Mouse (Mus musculus) testis, adult 2 months (tissue): Measurements from ENCODE around the gene Plcb4. TPM values are rescaled to one million over a fixed set of nuclear protein-coding genes. Genes with fewer than 3 reads are reported as not detected.

Source experiments
- H3K27ac ChIP-seq: fragments of 200-500 bp; 2 replicates; pipeline ENCODE4 v1.5.1; 2012; ENCODE audit warnings: low read depth, low read length; ENCODE audit not compliant: control insufficient read depth, insufficient read depth
- H3K27me3 ChIP-seq: fragments of 200-500 bp; 2 replicates; pipeline ENCODE4 v1.6.1; 2012; ENCODE audit warnings: mild to moderate bottlenecking, low read length, moderate library complexity; ENCODE audit not compliant: control insufficient read depth, insufficient read depth
- H3K36me3 ChIP-seq: fragments of 200-500 bp; 2 replicates; pipeline ENCODE4 v1.6.1; 2012; ENCODE audit warnings: mild to moderate bottlenecking, low read length; ENCODE audit not compliant: control insufficient read depth, insufficient read depth
- H3K4me1 ChIP-seq: fragments of 200-500 bp; 2 replicates; pipeline ENCODE4 v1.6.1; 2012; ENCODE audit warnings: low read length; ENCODE audit not compliant: control insufficient read depth, insufficient read depth
- H3K4me3 ChIP-seq: fragments of 200-500 bp; 2 replicates; pipeline ENCODE4 v1.5.1; 2012; ENCODE audit warnings: low read depth, mild to moderate bottlenecking, low read length, moderate library complexity, mixed read lengths; ENCODE audit not compliant: control insufficient read depth
- CTCF ChIP-seq: fragments of 200-500 bp; IDR thresholded peaks from 2 replicates; pipeline ENCODE4 v1.5.1; 2012; ENCODE audit warnings: low read depth, mild to moderate bottlenecking, inconsistent platforms, low read length, moderate library complexity; ENCODE audit not compliant: control insufficient read depth, insufficient read depth, insufficient replicate concordance
- POLR2A ChIP-seq: fragments of 200-500 bp; IDR thresholded peaks from 2 replicates; pipeline ENCODE4 v1.6.1; 2012; ENCODE audit warnings: low read depth, mild to moderate bottlenecking, inconsistent platforms, low read length, moderate library complexity; ENCODE audit not compliant: control insufficient read depth
- polyA plus RNA-seq: library from polyadenylated mRNA; depleted of rRNA; stranded (reverse); fragments of >200 nt; gene quantifications from 2 replicates; pipeline ENCODE4 v1.2.3, GENCODE M21; 2012

The Plcb4 gene
- polyA plus RNA-seq, 1 experiment = 12.3 TPM

GRCm38 (mm10) chr2:135775026-135775425 is 116.2 kb downstream of the Plcb4 start:
- Histone ChIP-seq H3K27me3 (no peaks in the 10 kb centered on the region), H3K36me3 (no peaks in the 10 kb centered on the region)
- no peak for TF ChIP-seq POLR2A
- no peak for TF ChIP-seq CTCF

GRCm38 (mm10) chr2:135776131-135776775 is 117.4 kb downstream of the Plcb4 start:
- Histone ChIP-seq H3K27ac (peak overlapping the region; percentile 42; the same call in 1 of the 2 replicates), H3K27me3 (no peaks in the 10 kb centered on the region), H3K4me3 (no peak overlapping the region), H3K4me1 (no peaks in the 10 kb centered on the region), H3K36me3 (no peaks in the 10 kb centered on the region)
- no peak for TF ChIP-seq CTCF
- TF ChIP-seq POLR2A = no peak

More at GRCm38 (mm10) chr2:135775026-135775425, 116.2 kb downstream of the Plcb4 start:
- Histone ChIP-seq H3K4me3 (no peak overlapping the region), H3K4me1 (0 out of 2 replicates have a peak, but pooled peaks cover 2% of the 10 kb centered on the region), H3K27ac (no peak overlapping the region)

GRCm38 (mm10) chr2:135781391-135781790 is 122.6 kb downstream of the Plcb4 start:
- Histone ChIP-seq H3K4me1 (no peaks in the 10 kb centered on the region), H3K4me3 (no peak overlapping the region), H3K36me3 (no peaks in the 10 kb centered on the region), H3K27ac (no peak overlapping the region), H3K27me3 (no peaks in the 10 kb centered on the region)
- TF ChIP-seq POLR2A (no peak), CTCF (no peak)

GRCm38 (mm10) chr2:135787415-135787814 is 128.6 kb downstream of the Plcb4 start:
- TF ChIP-seq CTCF (no peak), POLR2A (no peak)
- Histone ChIP-seq H3K4me3 (no peak overlapping the region), H3K27me3 (no peaks in the 10 kb centered on the region), H3K4me1 (no peaks in the 10 kb centered on the region), H3K36me3 (no peaks in the 10 kb centered on the region), H3K27ac (no peak overlapping the region)

- Histone ChIP-seq H3K4me1 (no peaks in the 10 kb centered on the region), H3K36me3 (no peaks in the 10 kb centered on the region), H3K4me3 (no peak overlapping the region), H3K27me3 (no peaks in the 10 kb centered on the region), H3K27ac (no peak overlapping the region)
- TF ChIP-seq POLR2A (no peak), CTCF (no peak)
Observed at GRCm38 (mm10) chr2:135792907-135793306, 134.1 kb downstream of the Plcb4 start.

GRCm38 (mm10) chr2:135796684-135797083 is 137.9 kb downstream of the Plcb4 start:
- TF ChIP-seq CTCF (no peak), POLR2A (no peak)
- no peaks in the 10 kb centered on the region for H3K36me3 ChIP-seq
- H3K27me3 ChIP-seq = no peaks in the 10 kb centered on the region
- no peak overlapping the region for H3K4me3 ChIP-seq
- no peaks in the 10 kb centered on the region for H3K4me1 ChIP-seq
- no peak overlapping the region for H3K27ac ChIP-seq

- H3K27me3 ChIP-seq = no peaks in the 10 kb centered on the region
- H3K36me3 ChIP-seq = no peaks in the 10 kb centered on the region
- H3K4me1 ChIP-seq = no peaks in the 10 kb centered on the region
- H3K27ac ChIP-seq = no peak overlapping the region
- H3K4me3 ChIP-seq = no peak overlapping the region
- TF ChIP-seq POLR2A (no peak), CTCF (no peak)
Observed at GRCm38 (mm10) chr2:135797677-135798546, 139.1 kb downstream of the Plcb4 start.

GRCm38 (mm10) chr2:135799149-135799770 is 140.4 kb downstream of the Plcb4 start:
- Histone ChIP-seq H3K27ac (no peak overlapping the region), H3K4me3 (no peak overlapping the region), H3K27me3 (no peaks in the 10 kb centered on the region), H3K4me1 (no peaks in the 10 kb centered on the region), H3K36me3 (no peaks in the 10 kb centered on the region)
- TF ChIP-seq POLR2A (no peak), CTCF (no peak)
